Mouse (Mus musculus) cerebellum, postnatal 36 days (tissue): ENCODE data around the gene Il12rb1.

Experiments
- DNase-seq, 2 experiments: peaks; one replicate each; pipeline ENCODE4 v3.0.0; 2021 to 2022; ENCODE audit warnings: mixed read lengths in 2 of 2

The Il12rb1 gene

GRCm38 (mm10) chr8:70833018-70833482 is 24.8 kb downstream of the Il12rb1 start:
- DNase-seq, result no peak

- peak in 1 of 2 experiments; percentile 46 for DNase-seq
Observed at GRCm38 (mm10) chr8:70833520-70833919, 25.3 kb downstream of the Il12rb1 start.

- DNase-seq, result no peak
Observed at GRCm38 (mm10) chr8:70834071-70834470, 25.8 kb downstream of the Il12rb1 start.

GRCm38 (mm10) chr8:70836666-70837065 is 28.4 kb downstream of the Il12rb1 start:
- no peak for DNase-seq

- DNase-seq, result no peak
Observed at GRCm38 (mm10) chr8:70838654-70839407, 30.6 kb downstream of the Il12rb1 start.

GRCm38 (mm10) chr8:70839408-70840351 is 31.4 kb downstream of the Il12rb1 start, which contains the start of gene Arrdc2:
TSS of gene Arrdc2 (minus strand) at chr8:70839720.
- peak; percentile 96 to 97 for DNase-seq

GRCm38 (mm10) chr8:70840590-70840989 is 32.3 kb downstream of the Il12rb1 start:
- DNase-seq, result no peak

- peak; percentile 91 to 93 for DNase-seq
Observed at GRCm38 (mm10) chr8:70841147-70842072, 33.2 kb downstream of the Il12rb1 start.

- no peak for DNase-seq
Observed at GRCm38 (mm10) chr8:70842484-70842883, 34.2 kb downstream of the Il12rb1 start.

GRCm38 (mm10) chr8:70843214-70843773 is 35.0 kb downstream of the Il12rb1 start:
- no peak for DNase-seq

- no peak for DNase-seq
Observed at GRCm38 (mm10) chr8:70843941-70844340, 35.7 kb downstream of the Il12rb1 start.

- DNase-seq, result peak; percentile 90
Observed at GRCm38 (mm10) chr8:70844523-70844922, 36.3 kb downstream of the Il12rb1 start.

- DNase-seq, result no peak
Observed at GRCm38 (mm10) chr8:70845108-70845507, 36.9 kb downstream of the Il12rb1 start.

GRCm38 (mm10) chr8:70846371-70847154 is 38.3 kb downstream of the Il12rb1 start:
- no peak for DNase-seq

GRCm38 (mm10) chr8:70849333-70849990 is 41.2 kb downstream of the Il12rb1 start:
- DNase-seq, result no peak

- DNase-seq, result no peak
Observed at GRCm38 (mm10) chr8:70850132-70850845, 42.0 kb downstream of the Il12rb1 start.

- no peak for DNase-seq
Observed at GRCm38 (mm10) chr8:70850947-70851346, 42.7 kb downstream of the Il12rb1 start.

GRCm38 (mm10) chr8:70851837-70852236 is 43.6 kb downstream of the Il12rb1 start:
- DNase-seq, result no peak

- no peak for DNase-seq
Observed at GRCm38 (mm10) chr8:70852595-70853231, 44.5 kb downstream of the Il12rb1 start.
